Mouse (Mus musculus): ENCODE data around the gene Cyp4v3. TPM values are rescaled to one million over a fixed set of nuclear protein-coding genes. Genes with fewer than 3 reads are reported as not detected.

Cyp4v3 gene
- total RNA-seq, 2 experiments from 2014 or later: 0.59 to 0.64 TPM

Other genes starting within 250 kb of the Cyp4v3 start
- not detected for gene F11, start 71.2 kb downstream of the Cyp4v3 start, total RNA-seq (2021)
- not detected for gene Klkb1, start 38.4 kb downstream of the Cyp4v3 start, total RNA-seq (2021)
- not detected for gene Gm45753, start 24.8 kb downstream of the Cyp4v3 start, total RNA-seq (2021)
- 1 to 10 TPM; 2.9 to 3.0 TPM for gene Fam149a, start 49.1 kb upstream of the Cyp4v3 start, total RNA-seq (2021)
- under 1 TPM; 0.91 to 0.99 TPM for gene Tlr3, start 77.9 kb upstream of the Cyp4v3 start, total RNA-seq (2021)
- 10 to 100 TPM; 23.2 to 37.8 TPM for gene Sorbs2, start 174.6 kb upstream of the Cyp4v3 start, total RNA-seq (2021)